Mouse (Mus musculus): ENCODE results near the gene Rpa1. TPM values are rescaled to one million over a fixed set of nuclear protein-coding genes. Genes with fewer than 3 reads are reported as not detected.
A peak's percentile ranks its signal among the peaks of the same experiment; 100 is the strongest.

The Rpa1 gene
- polyA plus RNA-seq, 1 experiment from 2014 or later: 191 TPM

GRCm38 (mm10) chr11:75264550-75264949, 83.6 kb downstream of the Rpa1 start:
- Histone ChIP-seq H3K9ac (ENCODE audit: low read length) (no peak overlapping the region), H3K36me3 (ENCODE audit: control insufficient read depth, insufficient read depth, low read length) (no peaks in the 10 kb centered on the region), H3K4me2 (ENCODE audit: low read depth, low read length) (no peak overlapping the region), H3K9me3 (ENCODE audit: control insufficient read depth, low read length) (no peaks in the 10 kb centered on the region), H3K27ac (ENCODE audit: low read length) (no peak overlapping the region), H3K27me3 (ENCODE audit: control insufficient read depth, insufficient read depth, low read depth, low read length) (no peaks in the 10 kb centered on the region), H3K4me1 (replicated peaks; ENCODE audit: control insufficient read depth, insufficient read depth, low read length) (peaks cover 9% of the 10 kb centered on the region; the same call in 1 of the 2 replicates), H3K4me3 (ENCODE audit: low read length) (no peak overlapping the region)
- no peak for ATAC-seq (ENCODE audit: low read depth)
- WGBS: 79% methylated on average over 6 of the region's 6 CpGs

DNA sequence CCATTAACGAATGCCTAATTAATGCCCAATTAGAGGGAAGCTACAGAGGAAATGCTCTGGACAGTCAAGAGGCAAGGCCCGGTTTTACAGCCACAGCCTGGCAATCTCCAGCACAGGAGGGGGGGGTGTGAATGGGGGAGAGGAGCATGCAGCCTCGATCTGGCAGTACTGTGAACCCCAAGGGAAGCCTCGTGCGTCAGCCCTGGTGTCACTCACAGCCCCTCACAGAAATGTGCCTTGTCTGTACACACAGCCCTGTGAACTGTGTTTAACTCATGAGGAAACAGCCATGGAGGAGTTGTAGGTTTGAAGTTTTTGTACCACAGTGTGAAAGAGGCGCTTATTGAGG, 84.2 kb downstream of the Rpa1 start:
- Histone ChIP-seq H3K9me3 (ENCODE audit: control insufficient read depth, low read length) (no peaks in the 10 kb centered on the region), H3K9ac (ENCODE audit: low read length) (no peak overlapping the region), H3K27me3 (ENCODE audit: control insufficient read depth, insufficient read depth, low read depth, low read length) (no peaks in the 10 kb centered on the region), H3K4me2 (ENCODE audit: low read depth, low read length) (no peak overlapping the region), H3K27ac (ENCODE audit: low read length) (no peak overlapping the region), H3K4me1 (replicated peaks; ENCODE audit: control insufficient read depth, insufficient read depth, low read length) (peaks cover 9% of the 10 kb centered on the region; the same call in 1 of the 2 replicates), H3K4me3 (ENCODE audit: low read length) (no peak overlapping the region), H3K36me3 (ENCODE audit: control insufficient read depth, insufficient read depth, low read length) (no peaks in the 10 kb centered on the region)
- WGBS: 65% methylated on average over 6 of the region's 6 CpGs
- peak; percentile 41; the same call in 1 of the 2 replicates for ATAC-seq (ENCODE audit: low read depth)

GRCm38 (mm10) chr11:75263274-75263963, 84.7 kb downstream of the Rpa1 start:
- Histone ChIP-seq H3K4me3 (ENCODE audit: low read length) (no peak overlapping the region), H3K27ac (ENCODE audit: low read length) (peak overlapping the region; percentile 64), H3K4me2 (ENCODE audit: low read depth, low read length) (no peak overlapping the region), H3K4me1 (replicated peaks; ENCODE audit: control insufficient read depth, insufficient read depth, low read length) (peaks cover 9% of the 10 kb centered on the region; the same call in 1 of the 2 replicates), H3K27me3 (ENCODE audit: control insufficient read depth, insufficient read depth, low read depth, low read length) (no peaks in the 10 kb centered on the region), H3K36me3 (ENCODE audit: control insufficient read depth, insufficient read depth, low read length) (no peaks in the 10 kb centered on the region), H3K9ac (ENCODE audit: low read length) (no peak overlapping the region), H3K9me3 (ENCODE audit: control insufficient read depth, low read length) (no peaks in the 10 kb centered on the region)
- 53% methylated on average over 15 of the region's 15 CpGs for WGBS
- peak; percentile 55 for ATAC-seq (ENCODE audit: low read depth)

DNA sequence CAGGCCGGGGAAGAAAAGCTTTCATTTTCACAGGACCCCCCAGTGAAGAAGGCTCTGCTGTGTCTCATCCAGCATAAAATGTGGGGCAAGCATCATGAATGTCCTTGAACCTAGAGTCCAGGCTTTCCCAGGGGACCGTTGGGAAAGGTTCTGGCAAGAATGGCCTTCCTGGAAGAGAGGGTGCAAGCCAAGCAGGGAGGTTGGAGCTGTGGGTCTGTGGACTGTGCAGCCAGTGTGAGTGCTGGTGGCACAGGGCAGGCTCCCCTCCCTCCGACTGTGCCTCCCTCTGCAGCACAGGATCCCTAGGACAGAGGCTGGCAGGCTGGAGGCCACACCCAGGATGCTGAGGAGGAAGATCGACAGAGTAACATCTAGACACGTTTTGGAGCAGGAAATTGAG, 85.3 kb downstream of the Rpa1 start:
- peak; percentile 6 for ATAC-seq (ENCODE audit: low read depth)
- Histone ChIP-seq H3K27me3 (ENCODE audit: control insufficient read depth, insufficient read depth, low read depth, low read length) (no peaks in the 10 kb centered on the region), H3K36me3 (ENCODE audit: control insufficient read depth, insufficient read depth, low read length) (no peaks in the 10 kb centered on the region), H3K27ac (ENCODE audit: low read length) (peak overlapping the region; percentile 64), H3K4me1 (replicated peaks; ENCODE audit: control insufficient read depth, insufficient read depth, low read length) (peaks cover 9% of the 10 kb centered on the region; the same call in 1 of the 2 replicates), H3K4me2 (ENCODE audit: low read depth, low read length) (no peak overlapping the region), H3K4me3 (ENCODE audit: low read length) (no peak overlapping the region), H3K9me3 (ENCODE audit: control insufficient read depth, low read length) (no peaks in the 10 kb centered on the region), H3K9ac (ENCODE audit: low read length) (no peak overlapping the region)
- 32% methylated on average over 5 of the region's 5 CpGs for WGBS

DNA sequence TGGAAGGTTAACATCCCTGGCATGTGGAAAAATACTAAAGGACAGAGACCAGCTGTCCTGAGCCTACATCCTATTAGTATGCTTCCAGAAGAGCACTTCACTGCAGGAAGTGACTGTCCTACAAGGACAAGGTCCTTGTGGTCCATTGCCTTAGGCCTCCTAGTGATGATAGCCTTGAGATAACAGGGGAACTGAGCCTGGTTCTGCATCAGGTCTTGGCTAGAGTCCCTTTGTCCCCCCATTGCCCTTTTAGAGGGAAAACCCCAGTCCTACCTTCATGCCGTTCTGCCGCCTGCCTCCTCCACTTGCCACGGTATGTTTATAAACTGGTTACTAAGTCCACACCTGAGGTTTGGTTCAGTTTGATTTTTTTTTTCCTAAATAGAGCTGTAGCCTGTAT, 85.9 kb downstream of the Rpa1 start:
- H3K4me3 ChIP-seq (ENCODE audit: low read length): no peak overlapping the region
- H3K9me3 ChIP-seq (ENCODE audit: control insufficient read depth, low read length): no peaks in the 10 kb centered on the region
- H3K27ac ChIP-seq (ENCODE audit: low read length): no peak overlapping the region

GRCm38 (mm10) chr11:75261730-75262129, 86.4 kb downstream of the Rpa1 start:
- no peak for ATAC-seq (ENCODE audit: low read depth)
- no peak overlapping the region for H3K4me2 ChIP-seq (ENCODE audit: low read depth, low read length)
- WGBS: 93% methylated on average over 4 of the region's 4 CpGs
- H3K9me3 ChIP-seq (ENCODE audit: control insufficient read depth, low read length): no peaks in the 10 kb centered on the region
- H3K27me3 ChIP-seq (ENCODE audit: control insufficient read depth, insufficient read depth, low read depth, low read length): no peaks in the 10 kb centered on the region
- peaks cover 9% of the 10 kb centered on the region; the same call in 1 of the 2 replicates for H3K4me1 ChIP-seq (replicated peaks; ENCODE audit: control insufficient read depth, insufficient read depth, low read length)
- no peak overlapping the region for H3K27ac ChIP-seq (ENCODE audit: low read length)
- no peak overlapping the region for H3K4me3 ChIP-seq (ENCODE audit: low read length)
- H3K9ac ChIP-seq (ENCODE audit: low read length): no peak overlapping the region
- H3K36me3 ChIP-seq (ENCODE audit: control insufficient read depth, insufficient read depth, low read length): no peaks in the 10 kb centered on the region

More for the DNA sequence above, 85.9 kb downstream of the Rpa1 start:
- no peak overlapping the region for H3K9ac ChIP-seq (ENCODE audit: low read length)
- no peak overlapping the region for H3K4me2 ChIP-seq (ENCODE audit: low read depth, low read length)
- WGBS: 67% methylated on average over 3 of the region's 3 CpGs
- H3K36me3 ChIP-seq (ENCODE audit: control insufficient read depth, insufficient read depth, low read length): no peaks in the 10 kb centered on the region
- ATAC-seq (ENCODE audit: low read depth): no peak
- H3K27me3 ChIP-seq (ENCODE audit: control insufficient read depth, insufficient read depth, low read depth, low read length): no peaks in the 10 kb centered on the region
- H3K4me1 ChIP-seq (replicated peaks; ENCODE audit: control insufficient read depth, insufficient read depth, low read length): peaks cover 9% of the 10 kb centered on the region; the same call in 1 of the 2 replicates

DNA sequence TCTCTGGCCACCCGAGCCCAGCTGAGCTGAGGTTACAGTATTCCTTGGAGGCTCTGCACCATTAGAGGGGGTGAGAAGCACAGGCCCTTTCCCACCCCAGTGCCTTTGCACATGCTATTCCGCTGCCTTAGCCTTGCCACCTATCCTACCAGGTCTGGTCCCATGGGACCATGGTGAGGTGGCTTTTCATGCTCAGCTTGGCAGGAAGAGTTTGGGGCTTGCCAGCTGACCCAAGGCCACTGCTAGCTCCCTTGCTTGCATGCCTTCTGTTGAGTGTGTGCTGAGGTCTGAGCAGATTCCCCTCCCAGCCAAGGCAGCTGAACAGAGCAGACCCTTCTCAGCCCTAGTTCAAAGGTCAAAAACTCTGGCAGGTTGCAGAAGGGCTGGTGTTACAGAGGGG, 87.1 kb downstream of the Rpa1 start:
- WGBS: 83% methylated on average over 2 of the region's 2 CpGs
- H3K4me1 ChIP-seq (replicated peaks; ENCODE audit: control insufficient read depth, insufficient read depth, low read length): peaks cover 9% of the 10 kb centered on the region; the same call in 1 of the 2 replicates

DNA sequence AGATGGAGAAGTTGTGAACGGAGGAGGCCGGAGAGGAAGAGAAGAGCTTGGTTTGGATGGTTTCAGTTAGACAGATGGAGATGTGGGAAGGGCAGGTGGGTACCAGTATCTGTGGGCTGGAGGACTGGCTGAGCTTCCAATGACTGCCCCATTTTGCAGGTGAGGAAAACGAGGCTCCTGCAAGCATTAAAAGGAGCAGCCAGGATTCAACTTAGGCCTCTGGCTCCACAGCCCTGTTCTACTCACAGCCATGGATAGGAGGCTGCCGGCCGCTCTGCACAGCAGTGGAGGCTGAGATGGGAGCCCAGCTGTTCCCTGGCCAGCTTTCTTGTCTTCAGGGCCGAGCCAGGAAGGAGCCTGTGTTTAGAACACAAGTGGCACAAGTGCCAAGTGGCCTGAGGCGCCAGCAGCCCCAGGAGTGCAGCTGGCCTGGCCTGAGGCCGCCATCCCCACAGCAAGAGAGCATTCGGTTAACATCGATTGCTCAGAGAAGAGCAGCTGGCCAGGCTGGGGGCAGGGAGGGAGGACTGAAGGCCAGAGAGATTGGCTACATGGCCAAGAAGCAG, 88.0 kb downstream of the Rpa1 start:
- H3K4me2 ChIP-seq (ENCODE audit: low read depth, low read length): no peak overlapping the region
- no peak overlapping the region for H3K27ac ChIP-seq (ENCODE audit: low read length)
- H3K9me3 ChIP-seq (ENCODE audit: control insufficient read depth, low read length): no peaks in the 10 kb centered on the region
- ATAC-seq (ENCODE audit: low read depth): no peak
- no peak overlapping the region for H3K9ac ChIP-seq (ENCODE audit: low read length)
- no peaks in the 10 kb centered on the region for H3K36me3 ChIP-seq (ENCODE audit: control insufficient read depth, insufficient read depth, low read length)
- H3K4me3 ChIP-seq (ENCODE audit: low read length): no peak overlapping the region
- no peaks in the 10 kb centered on the region for H3K27me3 ChIP-seq (ENCODE audit: control insufficient read depth, insufficient read depth, low read depth, low read length)
- peaks cover 12% of the 10 kb centered on the region; the same call in 1 of the 2 replicates for H3K4me1 ChIP-seq (replicated peaks; ENCODE audit: control insufficient read depth, insufficient read depth, low read length)
- 62% methylated on average over 10 of the region's 10 CpGs for WGBS

More for the DNA sequence above, 87.1 kb downstream of the Rpa1 start:
- Histone ChIP-seq H3K9me3 (ENCODE audit: control insufficient read depth, low read length) (no peaks in the 10 kb centered on the region), H3K4me3 (ENCODE audit: low read length) (no peak overlapping the region), H3K4me2 (ENCODE audit: low read depth, low read length) (no peak overlapping the region), H3K36me3 (ENCODE audit: control insufficient read depth, insufficient read depth, low read length) (no peaks in the 10 kb centered on the region), H3K27me3 (ENCODE audit: control insufficient read depth, insufficient read depth, low read depth, low read length) (no peaks in the 10 kb centered on the region), H3K9ac (ENCODE audit: low read length) (no peak overlapping the region), H3K27ac (ENCODE audit: low read length) (no peak overlapping the region)
- ATAC-seq (ENCODE audit: low read depth): no peak

GRCm38 (mm10) chr11:75259416-75259815, 88.7 kb downstream of the Rpa1 start:
- no peak for ATAC-seq (ENCODE audit: low read depth)
- H3K4me3 ChIP-seq (ENCODE audit: low read length): no peak overlapping the region
- no peaks in the 10 kb centered on the region for H3K36me3 ChIP-seq (ENCODE audit: control insufficient read depth, insufficient read depth, low read length)
- H3K27ac ChIP-seq (ENCODE audit: low read length): no peak overlapping the region
- no peaks in the 10 kb centered on the region for H3K9me3 ChIP-seq (ENCODE audit: control insufficient read depth, low read length)
- no peaks in the 10 kb centered on the region for H3K27me3 ChIP-seq (ENCODE audit: control insufficient read depth, insufficient read depth, low read depth, low read length)
- WGBS: 67% methylated on average over 6 of the region's 6 CpGs
- no peak overlapping the region for H3K4me2 ChIP-seq (ENCODE audit: low read depth, low read length)
- H3K4me1 ChIP-seq (replicated peaks; ENCODE audit: control insufficient read depth, insufficient read depth, low read length): peaks cover 18% of the 10 kb centered on the region; the same call in 1 of the 2 replicates
- H3K9ac ChIP-seq (ENCODE audit: low read length): no peak overlapping the region

All from lung, embryonic 16.5 days (tissue).